ENCODE assay signal across 8 mouse cellular contexts in the genomic region with DNA sequence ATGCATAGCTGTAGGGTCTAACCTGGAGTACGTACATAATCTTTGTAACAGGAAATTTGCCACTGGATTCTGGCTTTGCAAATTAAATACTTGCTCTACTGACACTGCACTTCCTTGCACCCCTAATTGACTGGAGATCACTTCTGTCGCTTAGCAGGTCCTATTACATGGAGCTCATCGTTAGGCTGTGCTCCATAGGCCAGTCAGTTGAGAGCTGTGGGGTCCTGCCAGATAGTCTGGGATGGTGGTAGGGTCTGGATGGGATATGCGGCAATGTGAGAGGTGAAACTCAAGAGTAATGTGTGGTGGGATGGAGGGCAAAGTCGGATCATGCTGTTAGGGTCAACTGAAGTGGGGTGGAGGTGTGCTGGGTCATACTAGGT. TPM values are rescaled to one million over a fixed set of nuclear protein-coding genes. Genes with fewer than 3 reads are reported as not detected.
DNase-seq lines count a peak whose midpoint lies in the region; ATAC-seq and TF ChIP-seq lines count a peak whose summit lies in the region.

No protein-coding gene starts in this region.

- H3K27me3 ChIP-seq in kidney, embryonic 15.5 days: no peaks in the 10 kb centered on the region
- no peaks in the 10 kb centered on the region for H3K27me3 ChIP-seq in hindbrain, embryonic 10.5 days (ENCODE audit: insufficient read depth, poor library complexity, severe bottlenecking)
- H3K27me3 ChIP-seq in midbrain, embryonic 11.5 days (ENCODE audit: control insufficient read depth, insufficient read depth, low read length): no peaks in the 10 kb centered on the region

- H3K4me3 ChIP-seq in kidney, embryonic 15.5 days (replicated peaks): peak overlapping the region; percentile 83
- H3K4me3 ChIP-seq in hindbrain, embryonic 10.5 days: peak overlapping the region; percentile 91
- peak overlapping the region; percentile 84 for H3K4me3 ChIP-seq in midbrain, embryonic 11.5 days (ENCODE audit: low read depth, low read length)

- H3K36me3 ChIP-seq in kidney, embryonic 15.5 days: peaks cover 61% of the 10 kb centered on the region
- H3K36me3 ChIP-seq in hindbrain, embryonic 10.5 days: peaks cover 72% of the 10 kb centered on the region
- peaks cover 5% of the 10 kb centered on the region for H3K36me3 ChIP-seq in midbrain, embryonic 11.5 days (ENCODE audit: control insufficient read depth, insufficient read depth, low read length)

- WGBS in kidney, embryonic 15.5 days: 13% methylated on average over 5 of the region's 5 CpGs
- 13% methylated on average over 5 of the region's 5 CpGs for WGBS in hindbrain, embryonic 10.5 days
- 18% methylated on average over 5 of the region's 5 CpGs for WGBS in midbrain, embryonic 11.5 days

- no peaks in the 10 kb centered on the region for H3K9me3 ChIP-seq in kidney, embryonic 15.5 days (replicated peaks)
- no peaks in the 10 kb centered on the region for H3K9me3 ChIP-seq in hindbrain, embryonic 10.5 days
- no peaks in the 10 kb centered on the region for H3K9me3 ChIP-seq in midbrain, embryonic 11.5 days (ENCODE audit: control insufficient read depth, low read length)

- H3K4me2 ChIP-seq in kidney, embryonic 15.5 days: peak overlapping the region; percentile 76
- H3K4me2 ChIP-seq in midbrain, embryonic 11.5 days: peak overlapping the region; percentile 82

- TF ChIP-seq POLR2A in brain, embryonic 14.5 days (IDR thresholded peaks at IDR 0.05; ENCODE audit: borderline replicate concordance, extremely low read depth, insufficient read depth, insufficient read length, poor library complexity, severe bottlenecking): no peak

- ATAC-seq in kidney, embryonic 15.5 days (replicated peaks; ENCODE audit: low FRiP score): peak; percentile 41; the same call in 1 of the 2 replicates
- no peak; the same call in 1 of the 2 replicates for ATAC-seq in midbrain, embryonic 11.5 days (ENCODE audit: low FRiP score)

- TF ChIP-seq CTCF in brain, embryonic 14.5 days (IDR thresholded peaks at IDR 0.05; ENCODE audit: borderline replicate concordance, extremely low read depth, insufficient read depth, insufficient read length): no peak

- no peak for DNase-seq in kidney, postnatal 10 days
- DNase-seq in brain, embryonic 14.5 days (ENCODE audit: low read depth): peak; percentile 12
- no peak for DNase-seq in hindbrain, embryonic 10.5 days (ENCODE audit: low spot score)
- DNase-seq in midbrain, embryonic 11.5 days (ENCODE audit: low spot score, missing footprints): no peak
- no peak for DNase-seq in yolk sac, embryonic 10.5 days (ENCODE audit: low spot score)
- no peak for DNase-seq in adrenal gland, adult 8-10 months
- DNase-seq in kidney, postnatal 14 days: no peak

- peaks cover 16% of the 10 kb centered on the region for H3K4me1 ChIP-seq in kidney, embryonic 15.5 days
- H3K4me1 ChIP-seq in hindbrain, embryonic 10.5 days (replicated peaks): peaks cover 18% of the 10 kb centered on the region
- H3K4me1 ChIP-seq in midbrain, embryonic 11.5 days (ENCODE audit: control insufficient read depth, insufficient read depth, low read length): peaks cover 9% of the 10 kb centered on the region; the same call in 1 of the 2 replicates

- peak overlapping the region; percentile 97 for H3K27ac ChIP-seq in kidney, embryonic 15.5 days
- peak overlapping the region; percentile 98 for H3K27ac ChIP-seq in hindbrain, embryonic 10.5 days
- no peak overlapping the region for H3K27ac ChIP-seq in midbrain, embryonic 11.5 days (ENCODE audit: low read depth, low read length)

- H3K9ac ChIP-seq in kidney, embryonic 15.5 days: peak overlapping the region; percentile 72
- peak overlapping the region; percentile 85 for H3K9ac ChIP-seq in midbrain, embryonic 11.5 days (ENCODE audit: low read length)

RNA-seq across cellular contexts. Expression of gene Trip13, which starts 0.7 kb away (rescaled TPM):
- polyA plus RNA-seq in kidney, embryonic 15.5 days (2015; fragmentation: Nextera tagmentation; extraction: Ambion mirVana): 43.0 and 43.9 TPM in 2 replicates
- 9.9 and 11.1 TPM in 2 replicates for polyA plus RNA-seq in brain, embryonic 14.5 days (2012; rRNA removed)
- polyA plus RNA-seq in hindbrain, embryonic 10.5 days (2016; fragmentation: Nextera tagmentation; extraction: Ambion mirVana): 51.5 and 61.9 TPM in 2 replicates
- polyA plus RNA-seq in midbrain, embryonic 11.5 days (2014; fragmentation: Nextera tagmentation; extraction: Ambion mirVana): 53.4 and 57.1 TPM in 2 replicates
- total RNA-seq in adrenal gland, adult 8-10 months (2022): 1 to 10 TPM in 3 of 4 experiments, under 1 TPM in 1; 0.87 to 1.6 (median 1.2) TPM

RNA-seq across cellular contexts. Expression of gene Brd9, which starts 0.7 kb away (rescaled TPM):
- polyA plus RNA-seq in kidney, embryonic 15.5 days (2015; fragmentation: Nextera tagmentation; extraction: Ambion mirVana): 47.8 and 48.1 TPM in 2 replicates
- polyA plus RNA-seq in brain, embryonic 14.5 days (2012; rRNA removed): 138 and 145 TPM in 2 replicates
- 56.3 and 64.6 TPM in 2 replicates for polyA plus RNA-seq in hindbrain, embryonic 10.5 days (2016; fragmentation: Nextera tagmentation; extraction: Ambion mirVana)
- 76.7 and 84.8 TPM in 2 replicates for polyA plus RNA-seq in midbrain, embryonic 11.5 days (2014; fragmentation: Nextera tagmentation; extraction: Ambion mirVana)
- total RNA-seq in adrenal gland, adult 8-10 months (2022): 10 to 100 TPM; 29.7 to 53.5 (median 41.0) TPM

RNA-seq across cellular contexts. Expression of gene Zdhhc11, which starts 26.7 kb away (rescaled TPM):
- not detected in 2 replicates for polyA plus RNA-seq in kidney, embryonic 15.5 days (2015; fragmentation: Nextera tagmentation; extraction: Ambion mirVana)
- 0.12 TPM in 1 of 2 replicates, not detected in the other for polyA plus RNA-seq in brain, embryonic 14.5 days (2012; rRNA removed)
- not detected in 2 replicates for polyA plus RNA-seq in hindbrain, embryonic 10.5 days (2016; fragmentation: Nextera tagmentation; extraction: Ambion mirVana)
- polyA plus RNA-seq in midbrain, embryonic 11.5 days (2014; fragmentation: Nextera tagmentation; extraction: Ambion mirVana): not detected in 2 replicates
- not detected for total RNA-seq in adrenal gland, adult 8-10 months (2022)
